In genomic region chr14:78355381-78355780, GRCm38 (mm10) we compare ENCODE assay signal across 7 mouse cellular contexts.
"Had no signal": no experiment of that assay in that cellular context is flagged by ENCODE, and none has a peak within 500 bp of the region (broad histone marks: within the 10 kb centered on the region; RNA-seq: fewer than 3 reads in every experiment).

No protein-coding gene starts in this region.

- DNase-seq: kidney, adult 2 months; kidney, postnatal 10 days; kidney, postnatal 36 days; layer of hippocampus, postnatal 36 days; liver, embryonic 13.5 days; lung, embryonic 14.5 days; right cerebral cortex, postnatal 4 days had no signal
